Mouse (Mus musculus) ES-Bruce4 (cell line): ENCODE measurements around the gene Hist1h1a.

Experiments used
- CTCF ChIP-seq: IDR thresholded peaks from one replicate; pipeline ENCODE4 v1.8.1; 2011; ENCODE audit warnings: low read depth, low read length
- EP300 ChIP-seq: IDR thresholded peaks from 2 replicates; pipeline ENCODE4 v1.6.1; 2011; ENCODE audit warnings: low read depth, low read length; ENCODE audit not compliant: insufficient read depth
- POLR2A ChIP-seq: IDR thresholded peaks from one replicate; pipeline ENCODE4 v1.8.1; 2011; ENCODE audit warnings: low read length; ENCODE audit not compliant: insufficient read depth

GRCm38 (mm10) chr13:23725213-23725612 is 38.3 kb upstream of the Hist1h1a start:
- TF ChIP-seq CTCF (no peak), POLR2A (no peak), EP300 (no peak)
